Comparison of ENCODE assay signal across 8 mouse cellular contexts in the genomic region with DNA sequence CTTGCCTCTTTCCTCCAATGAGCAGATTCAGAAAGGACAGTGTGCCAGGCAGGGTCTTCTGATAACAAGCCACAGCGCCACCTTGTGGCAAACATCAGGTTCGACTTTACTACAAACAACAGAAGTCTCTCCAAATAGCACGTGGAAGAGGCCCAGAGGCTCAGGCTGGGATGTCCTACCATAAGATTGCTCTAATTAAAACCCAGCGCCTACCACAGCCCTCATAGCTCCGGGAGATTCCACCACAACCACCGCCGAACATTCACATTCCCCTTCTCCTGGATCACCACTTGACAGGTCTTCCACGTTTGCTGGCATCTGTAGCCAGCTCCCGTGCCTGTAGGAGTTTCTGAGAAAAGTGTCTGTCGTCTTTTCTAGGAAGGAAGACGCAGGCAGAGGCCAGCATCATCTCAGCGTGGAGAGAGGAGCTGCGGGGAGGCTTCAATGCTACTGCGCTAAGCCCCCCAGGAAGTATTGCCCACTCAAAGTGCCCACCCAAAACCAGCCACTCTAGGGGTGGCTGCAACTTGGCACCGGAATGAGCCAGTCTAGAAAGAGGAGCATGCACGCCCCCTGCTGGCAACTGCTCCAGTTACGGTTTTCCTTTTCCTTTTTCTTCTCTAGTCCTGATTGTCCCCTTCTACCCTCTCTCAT. TPM values are rescaled to one million over a fixed set of nuclear protein-coding genes. Genes with fewer than 3 reads are reported as not detected.
A peak's percentile ranks its signal among the peaks of the same experiment; 100 is the strongest.
DNase-seq lines count a peak whose midpoint lies in the region; ATAC-seq and TF ChIP-seq lines count a peak whose summit lies in the region.

No protein-coding gene starts in this region.

- peak overlapping the region; percentile 45 to 46; a peak in 3 of 4 replicates for H3K4me3 ChIP-seq in MEL (ENCODE audit: control insufficient read depth in 1 of 2, insufficient read depth in 1 of 2, low read depth in 2 of 2, low read length in 2 of 2)
- H3K4me3 ChIP-seq in forebrain, embryonic 12.5 days (replicated peaks), result peak overlapping the region; percentile 27

- peak; percentile 90 for DNase-seq in MEL (ENCODE audit: low read depth, low spot score)
- peak; percentile 93 for DNase-seq in c-Kit-positive CD71-positive TER-119-positive erythroid progenitor cells, embryonic 14.5 days (ENCODE audit: low spot score)
- DNase-seq in heart, postnatal 4 days, result peak; percentile 81
- peak; percentile 67 for DNase-seq in layer of hippocampus, adult 9-10 months (ENCODE audit: low spot score)
- peak; percentile 82 for DNase-seq in lung, postnatal 14 days
- peak; percentile 74 for DNase-seq in ovary, postnatal 36 days (ENCODE audit: low spot score)
- DNase-seq in thymus, postnatal 14 days, result peak; percentile 81

- H3K4me1 ChIP-seq in MEL (ENCODE audit: control insufficient read depth in 1 of 2, insufficient read depth in 2 of 2, low read length in 2 of 2), result peaks cover 7 to 26% of the 10 kb centered on the region in 2 experiments
- peaks cover 14% of the 10 kb centered on the region for H3K4me1 ChIP-seq in forebrain, embryonic 12.5 days

- H3K9ac ChIP-seq in MEL (ENCODE audit: control insufficient read depth, low read depth, low read length, poor library complexity, severe bottlenecking), result peak overlapping the region; percentile 72
- no peak overlapping the region for H3K9ac ChIP-seq in forebrain, embryonic 12.5 days

- H3K4me2 ChIP-seq in forebrain, embryonic 12.5 days, result peak overlapping the region; percentile 55

- no peak for TF ChIP-seq POLR2A in MEL (IDR thresholded peaks at IDR 0.05; ENCODE audit: control insufficient read depth in 1 of 2, insufficient read depth in 1 of 2, low read depth in 1 of 2, low read length in 2 of 2, poor library complexity in 1 of 2)

- peaks cover 0 to 18% of the 10 kb centered on the region in 2 experiments; a peak in 2 of 4 replicates for H3K36me3 ChIP-seq in MEL (ENCODE audit: control insufficient read depth in 1 of 2, insufficient read depth in 2 of 2, low read length in 2 of 2)
- H3K36me3 ChIP-seq in forebrain, embryonic 12.5 days (replicated peaks), result no peaks in the 10 kb centered on the region

- no peaks in the 10 kb centered on the region for H3K27me3 ChIP-seq in MEL (ENCODE audit: control insufficient read depth in 1 of 2, insufficient read depth in 2 of 2, low read length in 2 of 2)
- no peaks in the 10 kb centered on the region for H3K27me3 ChIP-seq in forebrain, embryonic 12.5 days

- peak; percentile 24 to 71 (median 49); a peak in 5 of 6 replicates for TF ChIP-seq CTCF in MEL (IDR thresholded peaks at IDR 0.05 in 2 of 3, conservative IDR thresholded peaks at IDR 0.05 in 1 of 3; ENCODE audit: control insufficient read depth in 1 of 3, insufficient read depth in 1 of 3, low read depth in 2 of 3, low read length in 3 of 3, poor library complexity in 1 of 3, severe bottlenecking in 1 of 3)

- no peaks in the 10 kb centered on the region for H3K9me3 ChIP-seq in MEL (replicated peaks; ENCODE audit: insufficient read depth, low read length)
- H3K9me3 ChIP-seq in forebrain, embryonic 12.5 days, result no peaks in the 10 kb centered on the region

- peak; percentile 60; the same call in 1 of the 2 replicates for ATAC-seq in forebrain, embryonic 12.5 days (ENCODE audit: low FRiP score)

- no peak for TF ChIP-seq EP300 in MEL (IDR thresholded peaks at IDR 0.05; ENCODE audit: low read depth in 1 of 2, low read length in 2 of 2)

- peak; percentile 57 for TF ChIP-seq RAD21 in MEL (IDR thresholded peaks at IDR 0.05; ENCODE audit: low read depth, low read length)

- peaks cover under 1% of the 10 kb centered on the region; the same call in 1 of the 2 replicates for H3K79me2 ChIP-seq in MEL (ENCODE audit: control insufficient read depth, insufficient read depth, low read length, poor library complexity)

- WGBS in forebrain, embryonic 12.5 days, result 8% methylated on average over 17 of the region's 17 CpGs

- peak overlapping the region; percentile 53; the same call in 1 of the 2 replicates for H3K27ac ChIP-seq in MEL (ENCODE audit: control insufficient read depth, low read depth, low read length)
- H3K27ac ChIP-seq in forebrain, embryonic 12.5 days, result 0 out of 2 replicates have a peak overlapping the region, but pooled peaks have one; percentile 46

TF ChIP-seq in MEL, 35 proteins besides CTCF, POLR2A, EP300 and RAD21:
- TF ChIP-seq MEF2A (IDR thresholded peaks at IDR 0.05; ENCODE audit: extremely low read depth, insufficient replicate concordance, low read depth, low read length, poor library complexity, severe bottlenecking), result no peak
- no peak for TF ChIP-seq ETS1 (IDR thresholded peaks at IDR 0.05; ENCODE audit: low read depth, low read length)
- no peak for TF ChIP-seq E2F4 (IDR thresholded peaks at IDR 0.05; ENCODE audit: borderline replicate concordance, low read depth, low read length)
- no peak for TF ChIP-seq ELF1 (IDR thresholded peaks at IDR 0.05; ENCODE audit: low read depth, low read length)
- TF ChIP-seq ZNF384 (IDR thresholded peaks at IDR 0.05; ENCODE audit: low read depth, low read length), result no peak
- 0 out of 2 replicates have a peak, but pooled peaks have one; percentile 20 for TF ChIP-seq NELFE (IDR thresholded peaks at IDR 0.05; ENCODE audit: low read depth, low read length)
- TF ChIP-seq NRF1 (IDR thresholded peaks at IDR 0.05; ENCODE audit: insufficient read depth, low read depth, low read length, poor library complexity, severe bottlenecking), result no peak
- no peak for TF ChIP-seq GATA1 (IDR thresholded peaks at IDR 0.05; ENCODE audit: low read depth, low read length)
- no peak for TF ChIP-seq MYB (IDR thresholded peaks at IDR 0.05; ENCODE audit: low read depth, low read length)
- no peak for TF ChIP-seq ZKSCAN1 (IDR thresholded peaks at IDR 0.05; ENCODE audit: low read depth, low read length)
- no peak for TF ChIP-seq CHD1 (IDR thresholded peaks at IDR 0.05; ENCODE audit: low read depth, low read length)
- no peak for TF ChIP-seq KAT2A (conservative IDR thresholded peaks at IDR 0.05; ENCODE audit: low read depth, low read length)
- no peak for TF ChIP-seq CHD2 (IDR thresholded peaks at IDR 0.05; ENCODE audit: low read length)
- TF ChIP-seq RCOR1 (IDR thresholded peaks at IDR 0.05; ENCODE audit: low read depth, low read length), result no peak
- no peak for TF ChIP-seq UBTF (IDR thresholded peaks at IDR 0.05; ENCODE audit: borderline replicate concordance, insufficient read depth, low read depth, low read length)
- no peak for TF ChIP-seq GABPA (IDR thresholded peaks at IDR 0.05; ENCODE audit: low read depth, low read length)
- TF ChIP-seq POLR2AphosphoS5 (IDR thresholded peaks at IDR 0.05; ENCODE audit: borderline replicate concordance, low read depth, low read length), result no peak
- TF ChIP-seq MYC (IDR thresholded peaks at IDR 0.05; ENCODE audit: low read depth, low read length), result peak; percentile 95
- no peak for TF ChIP-seq USF1 (IDR thresholded peaks at IDR 0.05; ENCODE audit: low read depth, low read length)
- TF ChIP-seq MAFK (IDR thresholded peaks at IDR 0.05; ENCODE audit: borderline replicate concordance, low read depth, low read length), result no peak
- no peak for TF ChIP-seq JUND (IDR thresholded peaks at IDR 0.05; ENCODE audit: low read depth, low read length)
- TF ChIP-seq ZC3H11A (IDR thresholded peaks at IDR 0.05; ENCODE audit: low read depth, low read length), result no peak
- TF ChIP-seq POLR2AphosphoS2 (IDR thresholded peaks at IDR 0.05; ENCODE audit: low read length), result no peak
- TF ChIP-seq MXI1 (IDR thresholded peaks at IDR 0.05; ENCODE audit: low read depth, low read length), result peak; percentile 90
- no peak for TF ChIP-seq ZMIZ1 (IDR thresholded peaks at IDR 0.05; ENCODE audit: low read depth, low read length)
- TF ChIP-seq SMC3 (IDR thresholded peaks at IDR 0.05; ENCODE audit: low read depth, low read length), result peak; percentile 61
- TF ChIP-seq TAL1 (IDR thresholded peaks at IDR 0.05; ENCODE audit: low read length), result no peak
- no peak for TF ChIP-seq HCFC1 (IDR thresholded peaks at IDR 0.05; ENCODE audit: low read depth, low read length)
- TF ChIP-seq MAX (IDR thresholded peaks at IDR 0.05; ENCODE audit: low read length), result peak; percentile 87
- TF ChIP-seq SIN3A (IDR thresholded peaks at IDR 0.05; ENCODE audit: low read length), result peak; percentile 77
- TF ChIP-seq BHLHE40 (IDR thresholded peaks at IDR 0.05; ENCODE audit: borderline replicate concordance, low read depth, low read length), result no peak
- no peak for TF ChIP-seq MAZ (IDR thresholded peaks at IDR 0.05; ENCODE audit: low read depth, low read length)
- no peak for TF ChIP-seq TBP (IDR thresholded peaks at IDR 0.05; ENCODE audit: low read depth, low read length)
- TF ChIP-seq TCF12 (IDR thresholded peaks at IDR 0.05; ENCODE audit: low read depth, low read length), result no peak
- TF ChIP-seq USF2 (IDR thresholded peaks at IDR 0.05; ENCODE audit: borderline replicate concordance in 1 of 2, insufficient read depth in 1 of 2, low read depth in 1 of 2, low read length in 2 of 2), result no peak

RNA-seq across cellular contexts. Expression of a gene that starts 4.8 kb away (rescaled TPM):
- total RNA-seq in MEL (2012; rRNA removed), result 31.1 and 36.4 TPM in 2 replicates
- 10 to 100 TPM in 1 of 2 experiments, not detected in 1; 35.7 TPM for polyA plus RNA-seq in MEL (2012; ENCODE audit: insufficient read depth in 1 of 2, insufficient read length in 2 of 2, low read depth in 1 of 2, low replicate concordance in 2 of 2, missing spikeins in 1 of 2)
- polyA plus RNA-seq in forebrain, embryonic 12.5 days (2016; fragmentation: Nextera tagmentation; extraction: Ambion mirVana), result 13.0 and 16.1 TPM in 2 replicates
- total RNA-seq in heart, postnatal 4 days (2021), result 10 to 100 TPM; 16.9 to 25.9 TPM

RNA-seq across cellular contexts. Expression of a gene that starts 28.5 kb away (rescaled TPM):
- 247 and 248 TPM in 2 replicates for total RNA-seq in MEL (2012; rRNA removed)
- 100 to 1,000 TPM in 1 of 2 experiments, 10 to 100 TPM in 1; 74.9 to 327 TPM for polyA plus RNA-seq in MEL (2012; ENCODE audit: insufficient read depth in 1 of 2, insufficient read length in 2 of 2, low read depth in 1 of 2, low replicate concordance in 2 of 2, missing spikeins in 1 of 2)
- 238 and 247 TPM in 2 replicates for polyA plus RNA-seq in forebrain, embryonic 12.5 days (2016; fragmentation: Nextera tagmentation; extraction: Ambion mirVana)
- total RNA-seq in heart, postnatal 4 days (2021), result 100 to 1,000 TPM; 606 to 622 TPM

Comparison
In these comparisons a context has a peak if more than half of its experiments do, and no peak if none do; other contexts are left out.
1. Peak in every context shown above with its lines: DNase-seq, ATAC-seq, H3K4me3 ChIP-seq and H3K27ac ChIP-seq.